Mouse (Mus musculus): Measurements from ENCODE around the gene Cabp4.

- no peak for TF ChIP-seq CTCF (IDR thresholded peaks at IDR 0.05; ENCODE audit: extremely low read depth, insufficient read depth, insufficient read length, insufficient replicate concordance)
- TF ChIP-seq POLR2A (IDR thresholded peaks at IDR 0.05; ENCODE audit: low read depth, low read length), result no peak
These were observed 51.1 kb downstream of the Cabp4 start for GRCm38 (mm10) chr19:4092750-4093149.
